Mouse (Mus musculus) kidney, adult 2 months (tissue): ENCODE data around the gene Csn1s2b. TPM values are rescaled to one million over a fixed set of nuclear protein-coding genes. Genes with fewer than 3 reads are reported as not detected.
"Not testable (repeated sequence)": the region's sequence is repeated elsewhere in the genome, so short reads cannot be mapped to it uniquely, and the experiment has no call there.

Experiments used
- DNase-seq: peaks from one replicate; pipeline ENCODE4 v3.0.0; 2021
- H3K27ac ChIP-seq: fragments of 200-500 bp; 2 replicates; pipeline ENCODE4 v1.5.1; 2012; ENCODE audit warnings: low read depth, low read length, control low read depth, inconsistent platforms; ENCODE audit not compliant: insufficient read depth
- H3K27me3 ChIP-seq: fragments of 200-500 bp; replicated peaks from 2 replicates; pipeline ENCODE4 v1.6.1; 2012; ENCODE audit warnings: mild to moderate bottlenecking, moderate library complexity, low read length, inconsistent platforms; ENCODE audit not compliant: control insufficient read depth, insufficient read depth
- H3K36me3 ChIP-seq: fragments of 200-500 bp; 2 replicates; pipeline ENCODE4 v1.6.1; 2012; ENCODE audit warnings: mild to moderate bottlenecking, moderate library complexity, low read length, inconsistent platforms; ENCODE audit not compliant: control insufficient read depth, insufficient read depth
- H3K4me1 ChIP-seq: fragments of 200-500 bp; 2 replicates; pipeline ENCODE4 v1.6.1; 2011; ENCODE audit warnings: low read length; ENCODE audit not compliant: control insufficient read depth, insufficient read depth
- H3K4me3 ChIP-seq: fragments of 200-500 bp; 2 replicates; pipeline ENCODE4 v1.5.1; 2011; ENCODE audit warnings: mild to moderate bottlenecking, low read depth, low read length, control low read depth; ENCODE audit not compliant: insufficient read depth
- CTCF ChIP-seq: fragments of 200-500 bp; conservative IDR thresholded peaks from 2 replicates; pipeline ENCODE4 v1.5.1; 2011; ENCODE audit warnings: low read depth, mild to moderate bottlenecking, control low read depth, low read length, moderate library complexity, mixed read lengths; ENCODE audit not compliant: insufficient read depth, insufficient read length
- POLR2A ChIP-seq: fragments of 200-500 bp; IDR thresholded peaks from one replicate; pipeline ENCODE4 v1.6.1; 2011; ENCODE audit warnings: low read depth, low read length, control low read depth
- WGBS: fragments of 180-500 bp; shearing (Covaris S2); methylation state at CpG from one replicate; pipeline ENCODE4 v1.1.7; 2018; 5-methylcytosine and 5-hydroxymethylcytosine counted together
- polyA plus RNA-seq: library from polyadenylated mRNA; depleted of rRNA; stranded (reverse); fragments of >200 nt; gene quantifications from 2 replicates; pipeline ENCODE4 v1.2.3, GENCODE M21; 2012; rRNA removed

The Csn1s2b gene
- polyA plus RNA-seq, result not detected in 2 replicates

GRCm38 (mm10) chr5:87807782-87808181, at the start of gene Csn1s2b:
Csn1s2b (plus strand) TSS chr5:87808082.
- H3K27me3 ChIP-seq, result no peaks in the 10 kb centered on the region
- no peak for DNase-seq
- no peaks in the 10 kb centered on the region for H3K36me3 ChIP-seq
- H3K27ac ChIP-seq, result no peak within 1 kb of the TSS
- no peak within 1 kb of the TSS for H3K4me3 ChIP-seq
- H3K4me1 ChIP-seq, result no peaks in the 10 kb centered on the region
- TF ChIP-seq POLR2A (no peak), CTCF (no peak)
- WGBS, result 75% methylated on average over 2 of the region's 2 CpGs

- no peak overlapping the region for H3K4me3 ChIP-seq
- H3K27ac ChIP-seq, result no peak overlapping the region
- no peak for DNase-seq
- 76% methylated on average over 3 of the region's 3 CpGs for WGBS
- H3K4me1 ChIP-seq, result no peaks in the 10 kb centered on the region
- no peaks in the 10 kb centered on the region for H3K27me3 ChIP-seq
- no peaks in the 10 kb centered on the region for H3K36me3 ChIP-seq
- TF ChIP-seq POLR2A, result no peak
- no peak for TF ChIP-seq CTCF
Measured at GRCm38 (mm10) chr5:87764546-87764945, 43.3 kb upstream of the Csn1s2b start.

- not testable (repeated sequence) for H3K27me3 ChIP-seq, H3K4me3 ChIP-seq, H3K27ac ChIP-seq, H3K4me1 ChIP-seq, H3K36me3 ChIP-seq, DNase-seq
- WGBS, result 53% methylated on average over 2 of the region's 2 CpGs
Measured at GRCm38 (mm10) chr5:87772151-87772550, 35.7 kb upstream of the Csn1s2b start.

- Histone ChIP-seq H3K27me3 (no peaks in the 10 kb centered on the region), H3K27ac (no peak within 1 kb of the TSS), H3K4me1 (no peaks in the 10 kb centered on the region), H3K4me3 (no peak within 1 kb of the TSS), H3K36me3 (no peaks in the 10 kb centered on the region)
- DNase-seq, result no peak
- WGBS, result 72% methylated on average over 1 of the region's 1 CpGs
- no peak for TF ChIP-seq POLR2A
- no peak for TF ChIP-seq CTCF
Measured at GRCm38 (mm10) chr5:87774267-87774666, 33.6 kb upstream of the Csn1s2b start, which contains the start of gene Csn1s2a. Csn1s2a (plus strand) TSS chr5:87774567.

GRCm38 (mm10) chr5:87782731-87783130, 25.2 kb upstream of the Csn1s2b start:
- Histone ChIP-seq H3K36me3 (no peaks in the 10 kb centered on the region), H3K4me1 (no peaks in the 10 kb centered on the region), H3K27me3 (no peaks in the 10 kb centered on the region), H3K4me3 (no peak overlapping the region), H3K27ac (no peak overlapping the region)
- TF ChIP-seq POLR2A, result no peak
- no peak for DNase-seq
- WGBS, result 47% methylated on average over 4 of the region's 4 CpGs

GRCm38 (mm10) chr5:87809253-87809652, 1.4 kb downstream of the Csn1s2b start:
- DNase-seq, result no peak
- TF ChIP-seq CTCF (no peak), POLR2A (no peak)
- no peaks in the 10 kb centered on the region for H3K27me3 ChIP-seq
- WGBS, result 58% methylated on average over 2 of the region's 2 CpGs
- no peaks in the 10 kb centered on the region for H3K4me1 ChIP-seq
- no peak overlapping the region for H3K4me3 ChIP-seq
- H3K36me3 ChIP-seq, result no peaks in the 10 kb centered on the region
- no peak overlapping the region for H3K27ac ChIP-seq

- Histone ChIP-seq H3K4me1 (no peaks in the 10 kb centered on the region), H3K4me3 (no peak within 1 kb of the TSS), H3K27ac (no peak within 1 kb of the TSS), H3K27me3 (no peaks in the 10 kb centered on the region), H3K36me3 (no peaks in the 10 kb centered on the region)
- DNase-seq, result no peak
- TF ChIP-seq POLR2A (no peak), CTCF (no peak)
- 55% methylated on average over 1 of the region's 1 CpGs for WGBS
Measured at GRCm38 (mm10) chr5:87825386-87825785, 17.5 kb downstream of the Csn1s2b start, which contains the start of gene Prr27. Prr27 (plus strand) TSS chr5:87825686.

- no peak for DNase-seq
- no peaks in the 10 kb centered on the region for H3K27me3 ChIP-seq
- TF ChIP-seq CTCF, result no peak
- no peak for TF ChIP-seq POLR2A
- no peaks in the 10 kb centered on the region for H3K4me1 ChIP-seq
- no peak overlapping the region for H3K4me3 ChIP-seq
- 74% methylated on average over 3 of the region's 3 CpGs for WGBS
- H3K27ac ChIP-seq, result no peak overlapping the region
- H3K36me3 ChIP-seq, result no peaks in the 10 kb centered on the region
Measured at GRCm38 (mm10) chr5:87855136-87855716, 47.3 kb downstream of the Csn1s2b start.
